Mouse (Mus musculus) lung, postnatal 0 days (tissue): ENCODE measurements around the gene Lcn10.

Source experiments
- CTCF ChIP-seq: IDR thresholded peaks from 2 replicates; pipeline ENCODE4 v1.5.1; 2016; ENCODE audit warnings: antibody characterized with exemption, mild to moderate bottlenecking
- EP300 ChIP-seq: IDR thresholded peaks from 2 replicates; pipeline ENCODE4 v1.6.1; 2016; ENCODE audit warnings: antibody characterized with exemption, mild to moderate bottlenecking, control low read depth

GRCm38 (mm10) chr2:25676486-25676885, 6.0 kb upstream of the Lcn10 start, which contains the start of gene Lcn6:
- no peak for TF ChIP-seq CTCF
- TF ChIP-seq EP300 = no peak
